Mouse (Mus musculus): ENCODE results near the gene Srsf3. TPM values are rescaled to one million over a fixed set of nuclear protein-coding genes. Genes with fewer than 3 reads are reported as not detected.
"Not testable (repeated sequence)": the region's sequence is repeated elsewhere in the genome, so short reads cannot be mapped to it uniquely, and the experiment has no call there.

The Srsf3 gene
- total RNA-seq, 2 experiments from 2014 or later: 235 to 271 TPM

DNA sequence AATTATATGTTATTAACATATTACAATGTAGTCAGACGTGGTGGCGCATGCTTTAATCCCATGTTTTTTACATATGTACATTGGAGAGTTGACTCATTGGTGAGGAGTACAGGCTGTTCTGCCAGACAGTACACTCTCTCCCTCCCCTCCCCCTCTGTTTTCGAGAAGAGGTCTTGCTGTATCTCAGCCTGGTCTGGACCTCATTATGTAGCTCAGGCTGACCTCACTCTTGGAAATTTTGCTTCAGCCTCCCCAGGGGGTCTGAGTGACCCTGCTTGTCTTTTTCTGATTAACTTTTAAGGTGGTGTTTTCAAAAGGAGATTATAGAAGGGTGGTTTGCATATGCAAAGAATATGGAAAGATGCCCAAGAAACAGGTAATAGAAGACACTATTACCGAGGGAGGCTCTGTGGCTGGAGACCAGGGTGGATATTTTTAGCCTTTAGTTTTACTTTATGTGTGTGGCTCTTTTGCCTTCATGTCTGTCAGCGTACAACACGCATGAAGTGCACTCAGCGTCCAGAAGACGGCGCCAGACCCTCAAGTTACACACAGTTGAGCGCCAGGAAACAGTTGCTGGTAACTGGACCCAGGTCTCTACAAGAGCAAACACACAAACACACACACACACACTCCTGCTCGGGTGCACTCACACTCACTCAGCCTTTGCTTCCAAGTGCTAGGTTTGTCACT lies 14.0 kb upstream of the Srsf3 start:
- no peak for DNase-seq (ENCODE audit: low spot score in 2 of 2)

DNA sequence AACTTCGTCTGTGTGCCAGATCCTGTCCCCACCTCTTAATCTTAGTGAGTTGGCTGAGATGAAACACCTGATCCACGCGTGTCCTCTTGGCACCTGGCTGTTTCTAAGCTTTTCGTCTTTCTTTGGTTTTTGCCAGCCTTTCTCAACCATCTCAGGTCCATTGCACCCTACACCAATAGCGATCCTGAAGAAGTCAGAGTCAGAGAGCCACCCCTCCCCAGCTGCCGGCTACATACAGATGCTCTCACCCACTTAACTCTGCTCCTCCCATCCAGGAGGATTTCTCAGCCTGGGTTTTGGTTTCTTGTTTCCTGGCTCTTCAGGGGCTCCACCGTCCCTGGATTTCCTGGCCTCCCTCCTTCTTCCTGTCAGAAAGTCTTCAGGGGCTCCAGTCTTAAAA lies 13.0 kb upstream of the Srsf3 start:
- DNase-seq (ENCODE audit: low spot score in 2 of 2): no peak

DNA sequence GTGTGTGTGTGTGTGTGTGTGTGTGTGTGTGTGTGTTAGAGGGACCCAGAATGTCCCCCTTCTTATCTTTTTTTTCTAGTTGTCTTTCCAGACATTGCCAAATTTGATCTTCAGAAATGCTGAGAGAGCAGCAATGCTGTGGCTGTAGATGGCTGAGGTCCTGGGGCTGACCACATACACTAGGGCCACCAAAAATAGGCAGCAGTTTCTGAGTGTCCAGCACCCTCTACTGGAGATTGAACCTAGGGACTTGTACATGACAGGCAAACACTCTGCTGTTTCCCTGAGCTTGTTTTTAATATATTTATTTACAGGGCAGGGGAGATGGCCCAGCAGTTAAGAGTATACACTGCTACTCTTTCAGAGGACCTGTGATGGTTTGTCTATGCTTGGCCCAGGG lies 12.0 kb upstream of the Srsf3 start:
- no peak for DNase-seq (ENCODE audit: low spot score in 2 of 2)

DNA sequence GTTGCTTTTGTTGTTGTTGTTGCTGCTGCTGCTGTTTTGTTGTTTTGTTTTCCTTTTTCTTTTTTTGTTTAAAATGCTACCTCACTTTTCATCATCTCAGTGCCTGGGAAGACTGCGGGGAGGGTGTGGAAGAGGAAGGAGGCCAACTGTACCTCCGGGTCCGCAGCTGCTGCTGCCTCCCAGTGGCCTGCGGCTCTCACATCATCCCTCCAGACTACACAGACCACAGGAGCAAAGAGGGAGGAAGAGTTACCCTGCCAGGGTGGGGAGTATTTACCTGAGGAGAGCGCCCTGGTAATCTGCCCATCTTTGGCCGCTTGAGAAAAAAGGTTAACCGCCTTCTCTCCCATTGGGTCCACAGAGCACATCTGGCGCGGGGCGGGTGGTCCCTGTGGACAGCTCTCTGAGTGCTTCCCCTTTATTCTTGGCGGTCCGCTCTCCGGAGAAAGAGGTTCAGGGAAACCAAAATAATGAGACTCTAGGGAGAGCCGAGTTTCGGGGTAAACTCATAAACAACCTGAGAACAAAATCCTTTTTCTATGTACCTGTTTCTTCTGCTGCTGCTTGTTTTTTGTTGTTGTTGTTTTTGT lies 10.1 kb upstream of the Srsf3 start:
- DNase-seq (ENCODE audit: low spot score in 2 of 2): no peak

DNA sequence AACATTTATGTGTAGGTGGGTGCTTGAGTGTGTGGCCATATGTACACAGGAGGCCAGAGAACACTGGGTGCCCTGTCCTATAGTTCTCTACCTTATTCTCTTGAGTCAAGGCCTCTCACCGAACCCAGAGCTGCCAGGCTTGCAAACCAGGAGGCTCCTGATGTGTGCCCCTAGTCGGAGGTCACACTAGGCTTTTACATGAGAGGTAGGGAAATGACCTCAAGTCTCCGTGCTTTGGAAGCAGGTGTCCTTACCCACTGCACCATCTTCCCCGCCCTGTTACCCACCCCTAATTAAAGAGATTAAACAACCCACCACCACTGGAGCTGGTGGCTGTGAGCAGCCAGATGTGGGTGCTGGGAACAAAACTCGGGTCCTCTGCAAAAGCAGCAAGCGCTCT lies 9.1 kb upstream of the Srsf3 start:
- no peak for DNase-seq (ENCODE audit: low spot score in 2 of 2)

DNA sequence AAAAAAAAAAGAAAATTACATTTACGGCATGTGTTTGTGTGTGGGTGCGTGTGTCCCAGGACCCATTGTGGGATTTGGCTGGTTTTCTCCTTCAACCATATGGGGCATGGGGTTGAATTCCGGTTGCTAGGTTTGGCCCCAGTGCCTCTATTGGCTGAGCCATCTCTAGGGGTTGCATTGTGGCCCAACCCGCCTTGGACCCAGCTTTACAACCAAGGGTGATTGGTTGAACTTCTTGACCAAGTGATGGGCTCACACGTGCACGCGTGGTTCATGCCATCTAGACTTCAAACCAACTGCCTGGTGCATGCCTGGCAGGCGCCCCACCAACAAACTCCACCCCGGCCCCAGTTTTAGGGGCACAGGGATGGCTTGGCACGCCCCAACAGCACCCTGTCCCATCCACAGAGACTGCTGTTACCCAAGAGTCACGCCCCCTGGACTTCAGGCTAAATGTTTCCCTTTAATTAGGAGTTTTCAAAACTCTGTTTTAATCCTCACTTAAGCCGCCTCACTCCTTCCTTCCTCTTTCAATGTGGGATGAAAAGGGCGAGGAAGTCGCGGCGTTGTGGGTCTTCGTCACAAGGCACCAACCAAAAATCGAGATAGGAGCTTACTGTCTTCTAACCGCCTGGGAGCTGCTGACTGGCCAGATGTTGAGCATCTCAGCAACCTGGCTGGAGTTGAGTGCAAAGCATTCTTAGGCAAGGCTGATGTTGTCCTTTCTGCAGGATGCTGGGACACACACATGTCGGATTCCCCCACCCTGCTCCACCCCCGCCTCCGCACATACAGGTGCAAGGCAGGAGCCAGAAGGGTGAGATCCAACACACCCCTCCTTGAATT lies 8.2 kb upstream of the Srsf3 start:
- DNase-seq (ENCODE audit: low spot score in 2 of 2): no peak

DNA sequence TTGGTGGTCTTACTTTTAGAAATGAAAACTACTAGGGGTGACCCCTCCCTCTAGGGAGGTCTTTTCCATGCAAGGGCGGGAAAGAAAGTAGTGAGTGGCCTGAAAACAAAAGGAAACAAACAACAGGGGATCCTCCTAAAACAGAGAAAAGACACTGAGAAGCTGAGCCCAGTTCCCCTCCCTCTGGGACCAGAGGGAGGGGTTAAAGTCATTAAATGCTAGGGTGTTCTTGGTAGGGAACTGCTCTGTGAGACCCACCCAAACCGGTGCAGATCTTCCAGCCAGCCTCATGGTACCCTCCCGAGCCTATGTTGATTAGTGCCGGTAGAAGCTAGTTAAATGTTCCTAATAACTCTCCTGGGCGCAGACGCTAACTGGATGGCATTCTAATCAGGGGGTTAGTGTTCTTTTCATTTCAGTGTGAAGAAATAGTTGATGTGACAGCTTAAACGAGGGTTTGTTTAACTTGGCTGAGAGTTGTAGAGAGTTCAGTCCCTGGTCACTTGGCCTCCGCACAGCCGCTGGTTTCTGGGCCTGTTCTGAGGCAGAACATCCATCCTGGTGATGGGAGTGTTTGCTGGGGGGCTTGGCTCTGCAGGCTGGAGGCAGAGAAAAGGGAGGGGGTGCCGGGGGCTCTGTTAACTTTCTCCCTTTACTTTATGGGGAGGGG lies 7.4 kb upstream of the Srsf3 start:
- no peak for DNase-seq (ENCODE audit: low spot score in 2 of 2)

DNA sequence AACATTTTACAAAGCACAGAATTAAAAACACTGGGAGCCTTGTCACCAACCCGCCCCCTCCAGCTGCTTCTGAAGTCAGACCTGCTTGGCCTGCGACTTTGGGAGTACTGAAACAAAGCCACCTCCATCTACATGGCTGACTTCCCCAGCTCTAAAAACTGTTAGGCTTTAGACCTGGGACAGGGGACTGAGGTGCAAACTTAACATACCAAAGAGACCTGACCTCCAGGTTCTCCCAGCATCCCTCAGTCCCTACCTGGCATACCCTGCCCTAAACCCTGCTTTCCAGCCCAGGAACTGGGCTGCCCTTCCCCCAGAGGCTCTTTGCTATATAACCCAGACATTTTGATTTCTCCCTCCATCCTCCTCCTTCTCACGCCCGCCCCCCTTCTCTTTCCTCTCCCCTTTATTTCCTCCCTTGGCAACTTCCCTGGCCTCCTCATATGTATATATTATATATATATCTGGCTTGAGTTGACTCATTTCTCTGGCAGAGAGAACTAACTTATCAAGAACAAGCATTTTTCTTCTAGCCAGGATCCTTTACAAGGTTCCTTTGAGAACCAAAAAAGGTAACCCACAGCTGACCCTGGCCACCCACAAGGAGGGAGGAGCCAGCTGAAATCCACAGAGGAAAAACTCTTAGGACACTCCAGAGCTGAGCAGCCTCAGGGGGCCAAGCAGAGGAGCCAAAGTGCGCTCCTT lies 5.6 kb upstream of the Srsf3 start:
- DNase-seq (ENCODE audit: low spot score in 2 of 2): no peak

DNA sequence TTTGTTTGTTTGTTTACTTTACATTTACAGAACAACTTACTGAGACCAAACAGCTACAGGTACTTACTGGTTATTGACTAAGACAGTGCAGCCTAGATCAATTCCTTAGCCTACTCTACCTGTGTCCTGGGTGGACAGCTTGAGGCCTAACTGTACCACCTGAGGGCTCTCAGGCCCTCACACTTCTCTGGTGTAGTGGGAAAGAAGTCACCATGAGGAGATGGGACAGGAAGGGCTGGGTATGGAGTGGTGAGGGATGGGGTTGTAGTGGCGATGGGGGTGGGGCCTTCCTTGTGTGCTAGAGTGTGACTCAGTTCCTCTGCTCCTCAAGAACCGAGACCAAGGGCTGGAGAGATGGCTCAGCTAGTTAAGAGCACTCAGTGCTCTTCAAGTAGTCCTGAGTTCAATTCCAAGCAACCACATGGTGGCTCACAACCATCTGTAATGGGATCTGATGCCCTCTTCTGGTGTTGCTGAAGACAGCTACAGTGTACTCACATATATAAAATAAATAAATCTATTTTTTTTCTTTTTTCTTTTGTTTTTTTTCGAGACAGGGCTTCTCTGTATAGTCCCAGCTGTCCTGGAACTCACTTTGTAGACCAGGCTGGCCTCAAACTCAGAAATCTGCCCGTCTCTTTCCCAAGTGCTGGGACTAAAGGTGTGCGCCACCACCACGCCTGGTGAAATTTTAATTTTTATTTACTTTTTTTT lies 1.9 kb upstream of the Srsf3 start:
- DNase-seq (ENCODE audit: low spot score in 2 of 2): no peak

DNA sequence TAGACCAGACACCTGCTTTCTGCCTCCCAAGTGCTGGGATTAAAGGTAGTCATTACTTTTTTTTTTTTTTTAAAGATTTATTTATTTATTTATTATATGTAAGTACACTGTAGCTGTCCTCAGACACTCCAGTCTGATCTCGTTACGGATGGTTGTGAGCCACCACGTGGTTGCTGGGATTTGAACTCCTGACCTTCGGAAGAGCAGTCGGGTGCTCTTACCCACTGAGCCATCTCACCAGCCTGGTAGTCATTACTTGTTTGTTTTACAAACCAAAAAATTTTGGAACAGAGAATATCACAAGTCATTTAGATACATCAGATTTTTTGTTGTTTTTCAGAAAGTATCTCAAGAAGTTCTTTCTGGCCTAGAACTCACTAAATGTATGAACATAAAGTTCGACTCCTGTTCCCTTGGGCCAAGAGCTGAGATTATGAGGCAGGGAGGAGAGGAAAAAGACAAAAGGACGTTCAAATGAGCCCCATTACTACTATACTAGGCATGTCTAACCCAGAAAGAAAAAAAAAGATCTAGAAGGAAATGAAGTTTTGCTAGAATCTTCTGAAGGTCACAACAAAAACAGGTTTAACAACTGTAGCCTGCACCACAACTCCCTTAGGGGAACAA lies 1.2 kb upstream of the Srsf3 start:
- not testable (repeated sequence) for DNase-seq (ENCODE audit: low spot score in 2 of 2)

DNA sequence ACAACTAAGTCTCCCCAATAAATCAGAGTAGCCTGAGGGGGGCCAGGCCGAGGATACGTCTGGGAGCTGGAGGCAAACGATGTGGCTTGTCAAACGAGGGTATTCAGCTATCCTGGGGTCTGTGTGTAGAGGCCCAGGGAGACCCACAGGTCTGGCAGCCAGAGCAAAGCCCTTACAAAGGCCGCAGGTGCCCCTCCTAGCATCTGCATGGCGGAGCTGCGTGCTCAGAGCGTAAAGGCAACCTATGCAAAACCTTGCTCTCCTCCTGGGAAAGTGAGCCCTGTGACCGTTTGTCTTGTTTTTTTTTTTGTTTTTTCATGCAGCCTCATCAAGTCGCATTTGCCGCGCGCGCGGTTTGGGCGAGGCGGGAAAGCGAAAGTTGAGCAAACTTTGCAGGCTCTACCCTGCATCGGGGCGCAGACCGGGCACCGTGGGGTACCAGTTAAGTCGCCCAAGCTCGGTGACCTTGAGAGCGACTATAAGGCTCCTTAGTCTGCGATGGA lies 606 bp upstream of the Srsf3 start:
- DNase-seq (ENCODE audit: low spot score in 2 of 2): no peak

DNA sequence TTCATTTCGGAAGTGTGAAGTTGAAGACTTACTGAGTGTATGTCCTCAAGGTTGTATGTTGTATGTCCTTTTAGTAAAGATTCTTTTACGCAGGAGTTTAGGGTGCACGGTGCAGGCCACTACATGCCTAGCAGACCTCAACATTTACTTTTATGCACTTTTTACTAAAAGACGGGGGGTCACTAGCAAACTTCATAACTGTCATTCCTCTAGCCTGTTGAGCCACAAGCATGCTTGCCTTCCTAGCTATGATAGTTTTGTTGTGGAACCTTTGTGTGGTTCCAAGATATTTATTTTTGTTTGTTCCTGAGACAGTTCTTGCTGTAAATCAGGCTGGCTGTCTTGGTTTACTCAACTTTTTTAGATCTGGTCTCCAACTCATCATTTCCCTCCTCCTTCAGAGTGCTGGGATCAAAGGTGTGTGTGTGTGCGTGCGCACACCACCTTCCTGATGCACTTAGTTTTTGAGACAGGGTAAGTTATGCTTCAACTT lies 1.2 kb downstream of the Srsf3 start:
- no peak for DNase-seq (ENCODE audit: low spot score in 2 of 2)

DNA sequence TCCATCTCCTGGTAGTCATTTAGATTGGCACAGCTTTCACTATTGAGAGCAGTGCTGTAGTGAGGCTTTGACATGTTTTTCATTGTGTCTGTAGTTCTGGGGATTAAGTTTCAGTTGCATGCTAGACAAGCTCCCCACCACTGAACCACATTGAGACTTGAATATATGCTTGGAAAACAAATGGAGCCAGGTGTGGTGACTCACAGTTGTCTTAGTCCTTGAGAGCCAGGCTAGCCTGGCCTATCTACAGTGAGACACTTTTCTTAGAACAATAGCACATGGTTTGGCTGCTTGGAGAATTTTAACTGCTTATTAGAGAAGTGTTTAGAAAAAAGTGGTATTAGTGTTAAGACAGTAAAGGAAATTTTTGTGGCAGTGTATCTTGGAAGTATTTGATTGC lies 1.8 kb downstream of the Srsf3 start:
- DNase-seq (ENCODE audit: low spot score in 2 of 2): no peak

DNA sequence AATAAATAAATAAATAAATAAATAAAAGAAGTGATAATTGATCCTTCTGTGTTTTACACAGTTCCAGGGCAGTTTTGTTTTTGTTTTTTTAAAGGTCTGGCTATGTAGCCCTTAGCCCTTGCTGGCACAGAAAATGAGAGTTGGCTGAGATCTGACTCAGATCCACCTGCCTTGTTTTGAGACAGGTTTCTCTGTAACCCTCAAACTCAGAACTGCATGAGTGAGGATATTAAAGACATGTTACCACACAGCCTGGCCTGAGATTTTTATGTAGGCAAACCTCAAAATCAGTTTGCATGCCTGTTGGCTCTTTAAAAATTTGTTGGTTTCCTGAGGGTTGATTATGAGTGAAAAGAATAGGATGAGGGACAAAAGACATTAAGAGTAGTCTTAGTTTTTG lies 3.1 kb downstream of the Srsf3 start:
- no peak for DNase-seq (ENCODE audit: low spot score in 2 of 2)

DNA sequence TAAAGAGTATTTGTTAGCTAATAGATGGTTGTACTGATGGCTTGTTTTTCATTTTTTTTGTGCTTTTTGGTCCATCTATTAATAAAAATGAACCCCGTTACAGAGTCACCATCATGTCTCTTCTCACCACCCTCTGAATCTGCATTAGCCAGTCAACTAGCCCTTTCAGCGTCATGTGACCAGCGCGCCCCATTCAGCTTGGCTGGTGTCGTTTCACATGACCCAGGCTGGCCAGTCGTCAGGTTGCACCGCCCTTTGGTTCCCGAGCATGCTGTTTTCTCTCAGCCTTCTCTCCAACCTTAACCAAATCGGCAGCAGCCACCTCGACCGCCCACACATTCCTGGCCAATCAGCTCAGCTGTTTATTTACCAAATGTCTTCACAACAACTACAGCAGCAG lies 6.9 kb downstream of the Srsf3 start:
- no peak for DNase-seq (ENCODE audit: low spot score in 2 of 2)

DNA sequence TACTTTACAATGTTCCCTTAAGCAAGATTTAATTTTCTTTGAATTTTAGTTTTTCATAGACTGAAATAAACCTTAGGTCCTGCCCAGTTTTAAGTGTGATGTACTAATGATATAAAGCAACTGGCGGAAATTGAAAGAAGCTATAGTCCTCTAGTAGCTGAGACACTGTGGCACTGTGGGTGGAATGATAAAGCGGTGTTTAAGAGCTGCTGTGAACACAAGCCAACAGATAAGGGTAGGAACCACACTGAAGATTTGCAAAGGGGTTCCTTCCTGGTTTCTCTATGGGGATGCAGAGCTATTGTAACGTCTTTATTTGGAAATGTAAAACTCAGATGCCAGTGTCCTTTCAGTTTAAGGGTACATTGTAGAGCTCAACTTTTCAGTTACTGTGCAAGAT lies 9.2 kb downstream of the Srsf3 start:
- not testable (repeated sequence) for DNase-seq (ENCODE audit: low spot score in 2 of 2)

DNA sequence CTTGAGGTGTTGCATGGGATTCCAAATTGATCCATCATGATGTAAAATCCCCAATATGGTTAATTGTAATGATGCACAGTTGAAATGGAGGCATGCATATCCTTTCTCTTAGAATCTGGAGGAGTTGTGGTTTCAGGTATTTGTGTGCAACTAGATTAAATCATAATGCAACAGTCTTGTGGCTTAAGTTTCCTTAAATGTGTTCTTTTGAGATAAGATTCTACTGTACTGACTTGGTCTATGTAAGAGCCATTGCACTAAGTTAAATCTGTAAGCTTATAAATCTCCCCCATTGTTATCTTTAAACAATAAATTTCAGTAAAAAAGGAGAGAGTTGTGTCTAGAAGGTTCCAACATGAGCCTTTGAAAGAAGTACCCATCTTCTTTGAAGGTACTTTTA lies 10.1 kb downstream of the Srsf3 start:
- DNase-seq (ENCODE audit: low spot score in 2 of 2): no peak

DNA sequence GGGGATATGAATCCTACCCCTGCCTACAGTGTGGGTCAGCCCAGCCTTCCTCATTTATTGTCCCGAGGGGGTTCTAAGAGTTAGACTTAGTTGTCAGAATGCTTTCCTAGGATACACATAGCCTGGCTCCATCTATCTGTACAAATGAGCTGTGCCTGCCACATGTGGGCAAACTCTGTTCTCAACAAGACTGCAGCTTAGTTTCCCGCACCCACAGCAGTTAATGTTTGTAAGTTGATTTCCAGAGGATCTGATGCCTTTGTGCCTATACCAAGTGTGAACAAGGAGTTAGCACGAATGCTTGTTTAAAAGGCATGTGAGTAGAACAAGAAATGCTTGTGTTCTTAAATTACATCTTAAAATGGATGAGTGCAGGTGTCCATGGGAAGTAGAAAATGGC lies 11.2 kb downstream of the Srsf3 start:
- no peak for DNase-seq (ENCODE audit: low spot score in 2 of 2)

DNA sequence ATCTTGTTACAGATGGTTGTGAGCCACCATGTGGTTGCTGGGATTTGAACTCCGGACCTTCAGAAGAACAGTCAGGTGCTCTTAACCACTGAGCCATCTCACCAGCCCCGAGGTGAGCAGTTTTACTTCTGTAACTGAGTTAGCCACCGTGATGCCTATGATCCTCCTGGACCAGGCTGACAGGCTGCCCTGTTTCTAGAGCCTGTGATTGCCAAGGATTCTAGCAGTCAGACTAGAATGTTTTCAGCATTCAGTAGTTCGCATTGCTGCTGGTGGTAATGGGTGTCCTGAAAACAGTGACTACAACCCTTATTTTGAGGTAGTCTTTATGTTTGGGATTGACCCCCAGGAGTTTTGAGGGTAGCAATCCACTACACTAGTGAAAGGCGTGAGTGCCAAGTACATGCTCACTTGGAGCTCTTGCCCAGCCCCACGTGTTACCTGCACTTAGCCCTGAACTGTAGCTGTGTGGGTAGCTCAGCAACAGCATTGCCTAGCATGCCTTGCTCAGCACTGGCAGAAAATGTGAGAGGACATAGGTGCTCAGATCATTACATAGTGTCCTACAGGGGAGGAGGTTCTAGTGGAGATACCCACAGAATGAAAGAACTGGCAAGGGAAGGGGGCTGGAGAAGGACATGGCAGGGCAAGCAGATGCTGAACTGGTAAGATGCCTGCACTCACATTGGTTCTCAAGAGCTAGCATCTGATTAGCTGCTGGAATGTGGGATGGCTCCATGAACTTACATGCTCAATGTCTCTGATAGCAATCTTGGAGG lies 11.9 kb downstream of the Srsf3 start:
- DNase-seq (ENCODE audit: low spot score in 2 of 2): no peak

All from adrenal gland, postnatal 4 days (tissue).